Mouse (Mus musculus): ENCODE data around the gene Il7r.
"Not testable (repeated sequence)": the region's sequence is repeated elsewhere in the genome, so short reads cannot be mapped to it uniquely, and the experiment has no call there.

Il7r gene

DNA sequence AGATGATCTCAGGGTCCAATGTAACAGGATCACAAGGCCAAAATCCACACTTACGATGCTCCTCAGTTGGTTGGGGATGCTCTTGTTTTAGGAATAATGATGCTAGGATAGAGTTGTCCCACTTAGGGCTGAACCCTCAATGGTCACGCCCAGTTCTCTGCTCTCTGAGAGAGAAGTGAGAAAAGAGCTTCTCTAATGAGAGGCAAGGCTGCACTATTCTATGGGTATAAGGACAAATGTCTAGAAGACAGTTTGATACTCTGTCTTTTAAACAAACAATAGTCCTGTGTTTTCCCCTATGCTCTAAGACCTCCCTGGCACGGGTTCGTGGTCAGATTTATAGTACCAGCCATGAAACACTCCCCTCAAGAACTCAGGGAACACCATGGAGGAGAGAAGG, at the start of gene Il7r:
Gene Il7r, minus strand, starts transcription at position 101 of the 400 bp plus-strand sequence.
- no peak for DNase-seq (ENCODE audit: low spot score in 2 of 2)

DNA sequence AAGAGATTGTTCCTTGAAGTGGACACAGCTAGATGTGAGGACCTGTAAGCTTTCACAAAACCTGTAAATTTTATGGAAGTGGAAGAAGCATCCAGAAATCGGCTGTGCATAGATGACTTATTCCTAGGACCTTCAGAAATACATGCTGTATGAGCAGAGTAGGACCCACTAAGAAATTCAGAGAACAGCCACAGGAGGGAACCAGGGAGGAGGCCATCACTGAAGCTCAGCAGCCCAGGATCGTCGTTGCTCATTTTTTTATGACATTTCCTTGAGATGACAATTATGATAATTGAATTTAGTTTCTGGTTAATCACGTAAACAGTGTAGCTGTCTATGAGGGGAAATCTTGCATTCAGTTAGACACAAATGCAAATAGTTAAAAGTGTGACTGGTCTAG, 47.3 kb upstream of the Il7r start:
- DNase-seq (ENCODE audit: low spot score in 2 of 2): no peak

DNA sequence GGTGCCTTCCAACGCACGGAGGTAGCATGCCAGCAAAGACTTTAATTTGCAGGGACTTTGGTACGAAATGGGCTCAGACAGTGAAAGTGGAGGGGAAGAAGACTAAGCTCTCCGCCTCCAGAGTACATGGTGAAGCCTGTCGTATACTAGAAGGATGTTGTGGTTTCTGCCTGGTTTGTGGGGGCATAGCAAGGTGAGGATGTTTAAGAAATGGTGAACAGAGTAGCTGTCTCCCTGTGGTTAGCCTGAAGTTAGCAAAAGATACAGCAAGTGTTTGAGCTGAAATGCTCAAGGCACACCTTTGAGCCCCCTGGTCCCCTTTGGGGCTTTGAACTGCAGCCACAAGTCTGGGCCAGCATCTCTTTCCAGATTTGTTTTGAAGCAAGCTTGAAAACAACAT, 44.8 kb upstream of the Il7r start:
- peak; percentile 30 to 44 for DNase-seq (ENCODE audit: low spot score in 2 of 2)

DNA sequence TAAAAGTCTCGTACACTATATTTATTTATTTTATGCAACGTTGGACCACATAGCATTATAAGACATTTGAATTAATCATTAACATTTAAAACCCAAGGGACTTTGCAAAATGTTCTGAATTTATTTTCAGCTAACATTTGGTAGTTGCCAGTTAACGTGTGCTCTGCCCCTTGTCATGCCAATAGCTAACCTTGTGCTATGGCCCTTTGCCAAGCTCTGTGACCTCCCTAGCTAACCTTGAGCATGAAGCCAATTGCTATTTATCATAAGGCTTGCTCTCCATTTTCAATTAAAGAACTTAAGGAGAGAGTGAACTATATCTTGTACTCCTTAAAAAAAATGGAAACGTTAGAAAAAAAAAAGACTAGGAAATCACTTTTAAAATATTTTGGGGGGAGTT, 43.4 kb upstream of the Il7r start:
- no peak for DNase-seq (ENCODE audit: low spot score in 2 of 2)

DNA sequence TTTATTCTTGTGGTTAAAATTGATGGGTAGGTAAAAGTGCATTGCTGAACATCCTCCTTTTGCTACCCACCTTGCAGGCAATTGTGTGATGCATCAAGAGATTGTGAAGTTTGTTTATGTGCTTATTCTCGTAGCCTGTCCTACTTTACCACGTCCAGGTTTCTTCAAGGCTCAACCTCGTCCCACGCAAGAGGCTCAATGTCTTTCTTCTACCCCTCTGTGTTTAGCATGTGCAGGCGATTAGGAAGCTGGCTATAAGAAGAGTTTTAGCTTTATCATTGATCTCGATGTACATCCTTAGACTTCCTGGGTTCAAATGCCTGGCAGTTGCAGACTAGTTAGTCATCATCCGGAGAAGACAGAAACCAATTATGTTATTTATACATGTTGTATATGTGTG, 42.7 kb upstream of the Il7r start:
- DNase-seq (ENCODE audit: low spot score in 2 of 2): no peak

DNA sequence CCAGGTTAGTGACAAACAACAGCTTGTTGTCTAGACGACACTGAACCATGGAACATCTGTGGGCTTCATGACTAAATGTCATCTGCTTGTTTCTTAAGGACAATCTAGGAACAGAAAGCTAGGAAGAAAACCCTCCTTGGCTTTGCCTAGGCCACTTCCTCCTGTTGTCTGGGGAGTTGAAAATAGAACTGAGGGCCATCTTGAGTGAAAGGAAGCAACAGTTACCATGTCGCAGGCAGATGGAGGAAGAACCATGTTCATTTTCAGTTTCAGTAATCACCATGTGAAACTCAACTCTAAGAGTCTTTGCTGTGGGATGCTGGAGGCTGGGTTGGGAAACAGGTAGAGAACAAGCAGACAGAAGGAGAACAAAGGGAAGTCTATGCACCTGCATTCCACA, 41.9 kb upstream of the Il7r start:
- DNase-seq (ENCODE audit: low spot score in 2 of 2): no peak

DNA sequence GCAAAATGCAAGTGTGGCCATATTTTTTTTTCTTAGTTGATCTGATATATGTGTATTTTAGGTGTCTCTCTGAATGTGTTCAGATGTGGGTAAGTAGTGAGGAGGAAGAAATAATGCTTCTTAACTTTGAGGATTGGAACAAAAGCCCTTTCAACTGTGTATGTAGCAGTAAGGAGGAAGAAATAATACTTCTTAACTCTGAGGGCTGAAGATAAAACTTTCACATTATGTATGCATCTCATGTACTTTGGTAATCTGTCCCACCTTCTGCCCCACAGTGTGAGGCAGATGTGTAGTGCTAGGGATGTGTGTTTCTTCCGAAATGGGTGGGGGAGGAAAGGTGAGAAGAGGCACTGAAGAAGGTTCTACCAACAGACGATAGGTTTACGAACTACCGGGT, 37.3 kb upstream of the Il7r start:
- DNase-seq (ENCODE audit: low spot score in 2 of 2): no peak

DNA sequence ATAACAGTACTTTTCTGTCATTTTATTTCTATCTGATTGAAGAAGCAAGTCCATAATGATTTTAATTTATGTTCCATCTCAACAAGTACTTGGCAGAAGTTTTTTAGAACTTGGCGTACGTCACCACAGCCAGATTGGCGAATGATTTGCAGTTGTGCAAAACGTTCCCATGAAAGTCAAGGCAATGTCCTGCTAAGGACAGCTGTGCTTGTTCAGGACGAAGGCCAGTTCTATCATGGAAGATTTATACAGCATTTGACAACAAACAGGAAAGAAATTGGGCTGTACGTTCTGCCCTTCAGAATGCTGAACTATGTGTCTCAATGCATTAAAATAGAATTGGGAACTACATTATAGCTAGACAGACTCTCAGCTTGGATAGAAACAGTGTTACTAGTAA, 35.4 kb upstream of the Il7r start:
- DNase-seq (ENCODE audit: low spot score in 2 of 2): no peak

DNA sequence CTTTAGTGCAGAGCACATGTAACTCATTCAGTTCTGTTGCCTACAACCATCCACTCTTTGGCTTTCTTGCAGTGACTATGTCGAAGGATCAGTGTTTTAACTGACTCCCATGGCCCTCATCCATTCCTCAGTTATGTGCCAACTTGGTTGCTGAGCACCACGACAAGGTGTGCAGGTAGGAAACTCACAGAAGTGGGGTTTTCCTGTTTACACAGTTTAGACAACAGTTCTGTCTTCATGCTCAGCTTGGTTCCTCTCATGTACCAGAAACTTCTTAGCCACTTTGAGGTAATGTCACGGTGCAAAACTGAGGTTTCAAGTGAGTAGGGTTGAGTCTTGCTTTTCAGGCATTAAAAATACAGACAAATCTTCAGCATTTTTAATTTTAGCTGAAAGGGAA, 34.2 kb upstream of the Il7r start:
- DNase-seq (ENCODE audit: low spot score in 2 of 2): no peak

DNA sequence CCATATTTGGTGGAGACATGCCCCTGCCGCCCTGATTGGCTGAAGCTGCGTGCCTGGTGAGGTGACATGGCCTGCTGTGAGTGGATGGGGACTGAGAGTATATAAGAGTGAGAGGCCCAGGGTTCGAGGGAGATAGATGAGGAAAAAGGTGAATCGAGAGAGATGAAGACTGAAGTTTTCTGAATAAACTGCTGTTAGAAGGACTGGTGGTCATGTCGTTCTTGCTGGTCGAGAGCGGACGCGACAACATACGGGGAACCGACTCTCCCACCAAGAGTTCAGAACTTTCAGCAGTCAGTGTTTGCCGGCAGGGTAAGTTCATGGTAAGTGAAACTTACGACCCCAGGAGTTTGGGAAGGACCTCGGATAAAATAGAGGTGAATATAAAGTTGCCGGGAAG, 27.3 kb upstream of the Il7r start:
- not testable (repeated sequence) for DNase-seq (ENCODE audit: low spot score in 2 of 2)

DNA sequence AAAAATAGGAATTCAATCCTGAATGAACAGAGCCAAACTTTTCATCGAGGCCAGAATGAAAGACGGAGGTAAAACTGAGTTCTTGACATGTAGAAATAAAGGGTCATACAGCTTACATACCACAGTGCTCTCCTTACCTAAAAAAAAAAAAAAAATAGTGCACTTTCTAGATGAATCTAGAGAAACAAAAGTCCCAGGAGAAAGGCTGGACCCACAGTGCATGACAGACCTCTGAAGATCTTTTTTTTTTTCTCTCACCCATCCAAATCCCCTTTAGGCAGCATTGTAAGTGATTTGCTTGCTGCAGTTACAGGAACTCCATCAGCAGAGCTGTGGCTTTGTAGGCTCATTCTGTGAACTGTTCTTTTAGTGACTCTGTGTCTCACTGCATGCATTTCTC, 19.0 kb upstream of the Il7r start:
- DNase-seq (ENCODE audit: low spot score in 2 of 2): no peak

DNA sequence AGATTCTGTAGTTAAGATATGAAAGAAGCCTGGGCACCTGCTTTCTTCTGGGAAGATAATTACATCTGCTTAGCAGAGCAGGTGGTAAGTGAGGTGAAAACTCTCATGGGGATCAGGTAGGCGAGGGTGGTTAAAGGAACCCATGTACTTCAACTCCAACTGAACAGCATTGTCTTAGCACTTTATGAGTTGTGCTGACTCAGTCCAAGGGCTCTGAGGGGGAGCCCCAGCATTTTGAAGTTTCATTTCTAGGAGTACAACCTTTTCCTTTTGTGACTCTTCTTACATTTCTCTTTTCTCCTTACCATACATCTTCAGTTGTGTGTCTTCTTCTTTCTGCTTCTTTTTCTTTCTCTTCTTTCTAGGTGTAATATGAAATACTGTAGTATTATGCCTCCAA, 5.2 kb upstream of the Il7r start:
- DNase-seq (ENCODE audit: low spot score in 2 of 2): no peak

DNA sequence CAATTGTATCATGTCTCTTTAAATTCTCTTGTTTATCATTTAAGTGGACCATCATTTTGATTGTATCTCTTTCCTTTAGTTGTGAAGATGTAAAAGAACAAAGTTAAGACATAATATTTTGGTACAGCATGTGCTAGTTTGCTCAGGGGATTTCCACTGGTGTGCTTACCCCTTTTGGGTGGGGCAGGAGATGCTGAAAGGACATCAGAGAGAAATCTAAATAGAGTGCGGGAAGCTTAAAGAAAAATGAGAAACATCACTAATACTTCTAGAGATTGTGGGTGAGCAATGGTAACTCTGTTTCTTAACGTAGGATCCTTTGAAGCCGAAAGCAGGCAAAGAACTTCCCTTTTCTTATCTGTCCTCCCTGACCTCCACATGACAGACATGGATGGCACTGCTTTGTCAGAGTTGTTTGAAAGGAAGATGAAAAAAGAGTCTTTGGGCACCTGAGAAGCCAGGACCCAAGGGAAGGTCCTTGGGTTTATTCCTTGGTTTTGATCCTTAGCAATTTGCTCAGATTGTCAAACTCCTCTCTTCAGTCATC, 3.5 kb upstream of the Il7r start:
- DNase-seq (ENCODE audit: low spot score in 2 of 2): peak; percentile 36

DNA sequence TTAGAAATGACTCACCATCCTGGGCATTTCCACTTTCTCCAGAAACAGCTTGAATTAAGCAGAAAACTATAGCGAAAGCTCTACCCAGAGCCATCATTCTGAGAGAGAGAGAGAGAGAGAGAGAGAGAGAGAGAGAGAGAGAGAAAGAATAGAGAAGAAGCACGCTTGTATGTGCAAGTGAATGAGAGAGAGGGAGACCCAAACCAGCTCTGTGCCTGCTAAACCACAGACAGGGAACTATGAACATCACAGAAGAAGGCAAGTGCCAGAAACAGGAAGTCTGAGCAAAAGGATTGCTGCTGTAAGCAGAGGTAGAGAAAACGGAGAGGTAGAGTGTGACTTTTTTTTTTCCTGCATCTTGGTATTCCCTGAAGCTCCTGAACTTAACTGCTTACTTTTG, 330 bp downstream of the Il7r start:
- peak; percentile 5 to 56 for DNase-seq (ENCODE audit: low spot score in 2 of 2)

DNA sequence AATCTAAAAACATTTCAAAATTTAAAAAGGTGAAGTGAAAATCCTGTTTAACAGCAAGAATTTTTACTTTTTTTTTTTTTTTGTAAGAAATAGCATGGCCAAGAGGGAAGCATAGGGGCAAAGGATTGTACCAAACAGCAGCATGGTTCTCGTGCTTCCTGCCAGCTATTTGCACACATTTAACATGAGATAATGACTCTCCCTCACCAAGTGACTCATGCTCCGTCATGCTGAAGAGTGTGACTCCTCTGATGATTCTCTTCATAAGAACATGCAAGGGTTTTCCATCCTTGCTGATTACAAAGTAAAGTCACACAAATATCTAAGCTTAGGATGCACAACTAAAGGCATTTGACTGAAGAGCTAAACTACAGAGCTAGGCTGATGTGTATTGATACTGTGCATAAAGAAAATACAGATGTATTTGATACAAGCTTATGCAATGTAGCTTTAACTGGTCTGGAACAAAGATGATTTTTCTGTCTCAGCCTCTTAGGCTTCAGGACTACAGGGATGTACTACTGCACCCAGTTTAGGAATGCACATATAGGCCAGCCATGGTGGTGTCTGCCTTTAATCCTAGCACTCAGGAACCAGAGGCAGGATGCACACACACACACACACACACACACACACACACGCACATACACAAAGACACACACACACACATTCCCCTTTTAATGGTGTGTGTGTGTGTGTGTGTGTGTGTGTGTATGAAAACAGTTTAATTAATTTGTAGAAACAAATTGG, 1.6 kb downstream of the Il7r start:
- DNase-seq (ENCODE audit: low spot score in 2 of 2): peak; percentile 40 to 56

DNA sequence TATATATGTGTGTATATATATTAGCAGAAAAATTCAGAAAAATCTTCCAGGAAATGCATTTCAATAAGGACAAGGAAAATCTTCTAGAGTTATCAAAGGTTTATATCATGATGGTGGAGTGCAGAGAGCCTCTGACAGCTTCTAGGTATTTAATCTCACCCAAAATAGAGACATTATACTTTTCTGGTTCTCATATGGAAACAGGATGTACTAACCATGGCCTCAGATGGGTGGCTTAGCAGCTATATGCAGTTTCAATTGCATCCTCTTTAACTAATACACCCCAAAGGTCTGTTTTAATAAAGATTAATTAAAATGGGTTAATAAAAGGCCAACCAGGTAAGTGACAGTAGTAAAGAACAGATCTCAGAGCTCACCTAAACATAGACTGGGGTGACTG, 3.6 kb downstream of the Il7r start:
- DNase-seq (ENCODE audit: low spot score in 2 of 2): no peak

DNA sequence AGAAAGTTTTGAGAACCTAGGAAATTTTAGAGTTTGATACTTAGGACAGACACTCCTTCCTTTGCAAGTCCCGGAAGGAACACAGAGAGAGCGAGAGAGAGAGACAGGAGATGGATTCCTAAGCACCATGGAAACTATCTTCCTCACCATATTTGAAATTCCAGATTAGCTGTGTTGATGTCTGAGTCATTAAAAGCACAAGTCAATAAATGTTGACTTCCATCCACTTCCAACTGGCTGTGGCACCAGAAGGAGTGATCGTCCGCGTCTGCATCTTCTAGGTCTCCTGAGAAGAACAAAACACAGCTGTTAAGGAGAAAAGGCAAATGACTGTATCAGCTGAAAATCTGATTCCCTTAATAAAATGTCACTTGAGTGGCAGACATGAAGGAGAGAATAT, 5.1 kb downstream of the Il7r start:
- no peak for DNase-seq (ENCODE audit: low spot score in 2 of 2)

DNA sequence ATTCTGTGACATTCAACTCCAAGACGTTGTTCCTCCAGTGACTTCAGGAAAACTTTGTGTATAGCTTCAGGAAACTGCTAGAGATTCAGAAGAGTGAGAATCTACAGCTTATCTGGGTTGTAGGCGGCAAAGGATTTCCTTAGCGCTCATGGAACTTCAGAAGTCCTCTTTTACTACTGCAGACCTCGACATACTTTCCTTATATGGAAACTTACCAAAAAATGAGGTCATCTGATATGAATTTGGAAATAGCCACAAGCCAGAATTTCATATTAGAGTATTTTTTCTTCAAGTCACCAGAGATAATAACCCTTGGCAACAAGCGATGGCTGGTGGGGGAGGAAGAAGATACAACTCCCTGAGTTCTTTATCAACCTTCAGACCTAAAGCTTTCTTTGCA, 6.0 kb downstream of the Il7r start:
- DNase-seq (ENCODE audit: low spot score in 2 of 2): no peak

DNA sequence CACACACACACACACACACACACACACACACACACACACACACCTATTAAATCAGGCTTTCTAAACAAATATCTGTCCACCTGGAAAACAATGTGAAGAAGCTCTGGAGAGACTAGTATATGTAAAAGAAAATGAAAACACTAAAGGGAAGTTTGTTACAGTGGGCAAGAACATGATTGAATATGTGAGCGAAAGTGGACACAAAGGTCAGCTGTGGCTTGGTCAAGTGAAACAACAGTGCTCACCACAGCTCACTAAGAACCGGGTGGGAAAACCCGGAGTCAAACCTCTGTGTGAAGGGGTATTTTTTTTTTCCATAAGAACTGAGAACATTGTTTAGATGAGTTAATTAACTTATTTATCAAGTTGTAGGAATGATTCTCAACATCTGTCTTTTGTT, 6.9 kb downstream of the Il7r start:
- no peak for DNase-seq (ENCODE audit: low spot score in 2 of 2)

DNA sequence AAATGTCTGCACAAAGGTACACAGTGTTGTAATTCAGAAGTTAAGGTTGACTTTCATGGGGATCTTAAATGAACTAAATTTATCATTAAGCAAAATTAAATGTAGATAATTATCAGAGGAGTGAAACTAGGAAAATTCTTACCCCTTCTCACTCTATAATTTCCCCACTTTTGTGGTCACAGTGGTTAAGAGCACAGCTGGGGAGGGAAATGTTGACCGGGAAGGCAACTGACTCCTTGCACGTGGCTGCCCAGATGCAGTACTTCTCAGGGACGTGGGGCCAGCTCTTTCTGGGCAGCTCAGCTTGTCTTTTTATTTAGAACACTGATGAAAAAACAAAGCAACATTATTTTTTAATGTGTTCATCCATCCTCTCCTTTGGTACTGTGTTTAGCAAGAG, 37.9 kb downstream of the Il7r start:
- DNase-seq (ENCODE audit: low spot score in 2 of 2): no peak

DNA sequence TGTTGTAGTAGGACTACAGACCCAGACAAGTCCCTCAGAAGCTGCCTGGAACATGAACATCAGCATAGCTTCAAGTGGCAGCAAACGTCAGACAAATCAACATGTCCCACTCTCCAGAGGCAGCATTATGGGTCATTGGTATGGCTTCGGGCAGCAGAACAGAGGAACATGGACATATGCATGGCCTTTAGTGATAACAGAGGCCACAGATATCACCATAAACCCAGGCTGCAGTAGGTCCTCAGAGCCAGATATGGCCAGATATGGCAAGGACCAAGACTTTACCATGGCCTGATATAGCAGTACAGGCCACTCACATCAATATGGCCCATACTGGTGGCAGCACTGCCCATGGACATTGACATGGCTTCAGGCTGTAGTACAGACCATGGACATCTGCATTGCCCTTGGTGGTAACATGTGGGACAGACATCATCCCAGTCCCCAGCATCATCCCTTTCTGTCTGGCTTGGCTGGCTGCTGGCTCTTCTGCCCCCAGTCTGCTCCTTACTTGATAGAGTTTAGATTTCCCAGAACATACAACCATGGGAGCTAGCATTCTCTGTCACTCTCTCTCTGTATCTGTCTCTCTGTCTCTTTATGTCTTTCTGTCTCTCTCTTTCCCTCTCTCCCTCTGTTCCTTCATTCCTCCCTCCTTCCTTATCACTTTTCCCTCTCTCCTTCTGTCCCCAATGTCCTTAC, 40.4 kb downstream of the Il7r start:
- DNase-seq (ENCODE audit: low spot score in 2 of 2): no peak

DNA sequence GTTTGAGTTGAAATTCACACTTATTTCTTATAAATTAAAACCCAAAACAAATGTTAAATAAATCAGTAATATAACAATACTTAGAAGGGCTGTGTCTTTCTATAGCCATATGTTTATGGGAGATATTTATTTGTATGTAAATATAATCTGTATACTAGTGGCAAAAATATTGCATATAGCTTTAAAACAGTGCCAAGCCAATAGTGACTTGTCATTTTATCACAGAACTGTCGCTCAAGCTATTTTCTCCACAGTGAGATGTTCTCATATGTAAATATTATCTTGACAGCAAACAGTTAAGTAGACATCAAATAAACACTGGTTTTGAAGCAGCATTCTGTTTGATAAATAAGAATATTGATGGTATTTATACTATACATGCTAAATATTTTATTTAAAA, 56.8 kb downstream of the Il7r start:
- no peak for DNase-seq (ENCODE audit: low spot score in 2 of 2)

DNA sequence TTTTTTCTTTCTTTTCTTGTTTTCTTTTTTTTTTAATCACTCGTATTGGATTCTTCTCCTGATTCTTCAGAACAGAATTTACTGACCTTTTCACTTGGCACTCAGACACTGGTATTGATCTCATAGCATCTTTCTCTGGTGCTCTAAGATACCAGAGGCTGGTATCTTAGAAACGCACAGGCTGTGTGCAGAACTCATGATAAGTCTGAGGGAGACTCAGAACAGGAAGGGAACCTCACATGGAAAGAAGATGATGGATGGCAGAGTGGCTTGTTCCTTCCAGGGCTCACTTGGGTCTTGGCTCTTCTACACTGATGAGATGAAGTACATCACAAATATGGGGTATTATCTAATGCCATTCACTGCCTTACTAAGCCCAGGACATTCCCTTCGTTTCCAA, 57.4 kb downstream of the Il7r start:
- no peak for DNase-seq (ENCODE audit: low spot score in 2 of 2)

All from natural killer cell, adult 2 months (primary cell).